Mouse (Mus musculus) left cerebral cortex, postnatal 14 days (tissue): ENCODE results near the gene Gpr132. TPM values are rescaled to one million over a fixed set of nuclear protein-coding genes. Genes with fewer than 3 reads are reported as not detected.

ENCODE experiments used
- DNase-seq, 2 experiments: peaks; one replicate each; pipeline ENCODE4 v3.0.0; 2021 to 2022; ENCODE audit warnings: low spot score in 2 of 2, mixed read lengths in 1 of 2
- intact Hi-C: fragments of 180-260 bp; cut with DNase I; formaldehyde crosslinking; loops from one replicate; pipeline ENCODE4 v1.15.1; 2025
- long read RNA-seq, 2 experiments: library from polyadenylated mRNA; stranded (forward); transcript quantifications; one replicate each; pipeline ENCODE4 v2.0.0; 2021
- total RNA-seq, 2 experiments: library from RNA; stranded (reverse); gene quantifications; 2 replicates each; pipeline ENCODE4 v1.2.3; 2021

Gpr132 gene
- not detected for total RNA-seq
- long read RNA-seq, experiment 1: 0 reads
- long read RNA-seq, experiment 2: 0 reads

DNA sequence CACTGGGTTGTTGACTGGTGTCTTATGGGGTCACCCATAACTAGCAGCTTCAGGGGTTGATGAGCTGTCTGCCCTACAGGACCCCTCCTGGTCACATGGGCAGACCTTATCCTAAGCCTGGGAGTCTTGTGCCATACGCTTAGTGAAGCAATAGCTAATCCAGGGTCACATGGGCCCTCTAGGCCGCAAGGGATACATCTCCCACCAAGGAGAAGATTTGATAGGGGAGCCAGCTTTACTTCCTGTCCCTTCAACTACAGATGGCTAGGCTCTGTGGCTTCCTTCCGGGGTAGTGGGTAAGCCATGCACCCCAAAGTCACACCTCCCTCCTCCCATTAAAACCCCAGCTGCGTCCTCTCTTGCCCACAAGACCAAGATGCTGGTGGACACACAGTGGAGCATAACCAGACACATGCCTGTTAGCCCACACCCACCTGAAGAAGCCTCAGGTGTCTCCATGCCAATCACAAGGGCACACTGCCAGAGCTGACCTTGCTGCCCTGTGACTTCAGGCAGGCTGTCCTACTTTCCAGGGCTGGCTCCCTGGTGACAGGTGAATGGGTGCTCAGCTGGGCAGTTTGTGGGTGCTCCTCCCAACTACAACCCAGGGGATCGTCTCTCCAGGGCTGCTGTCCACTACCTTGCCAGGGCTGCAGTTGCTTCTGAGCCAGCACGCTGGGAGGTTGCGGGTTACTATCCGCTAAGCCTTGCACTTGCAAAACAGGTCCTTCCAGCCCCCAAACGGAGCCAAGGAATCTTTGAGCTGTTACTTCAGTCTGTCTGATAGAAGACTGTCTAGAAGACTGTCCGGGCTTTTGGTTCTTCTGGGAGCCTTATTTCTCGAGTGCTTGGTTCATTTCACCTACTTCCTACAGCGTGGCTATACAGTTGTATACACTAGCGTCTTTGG, at the start of gene Gpr132:
Gpr132 (minus strand) TSS at position 51 of the 910 bp plus-strand sequence.
- intact Hi-C loops: no loop called here
- DNase-seq: no peak

DNA sequence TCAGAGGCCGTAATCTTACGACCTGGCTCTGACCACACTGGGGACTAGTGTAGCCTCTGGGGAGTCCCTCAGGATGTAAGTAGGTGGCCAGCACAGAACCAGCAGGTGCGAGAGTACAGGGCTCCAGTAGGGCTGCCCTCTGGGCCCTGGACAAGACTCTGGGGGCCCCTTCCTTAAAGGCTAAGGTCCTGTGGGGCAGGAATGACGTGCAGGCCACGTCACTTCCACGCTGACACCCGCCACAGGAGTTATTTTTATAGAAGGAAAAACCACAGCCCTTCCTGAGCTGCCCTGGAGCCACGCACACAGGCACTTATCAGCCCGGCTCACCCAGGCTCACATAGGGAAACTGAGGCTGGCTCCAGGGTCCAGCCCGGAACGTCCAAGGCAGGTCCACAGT, 49.5 kb upstream of the Gpr132 start:
- intact Hi-C loops: no loop called here
- DNase-seq: no peak

DNA sequence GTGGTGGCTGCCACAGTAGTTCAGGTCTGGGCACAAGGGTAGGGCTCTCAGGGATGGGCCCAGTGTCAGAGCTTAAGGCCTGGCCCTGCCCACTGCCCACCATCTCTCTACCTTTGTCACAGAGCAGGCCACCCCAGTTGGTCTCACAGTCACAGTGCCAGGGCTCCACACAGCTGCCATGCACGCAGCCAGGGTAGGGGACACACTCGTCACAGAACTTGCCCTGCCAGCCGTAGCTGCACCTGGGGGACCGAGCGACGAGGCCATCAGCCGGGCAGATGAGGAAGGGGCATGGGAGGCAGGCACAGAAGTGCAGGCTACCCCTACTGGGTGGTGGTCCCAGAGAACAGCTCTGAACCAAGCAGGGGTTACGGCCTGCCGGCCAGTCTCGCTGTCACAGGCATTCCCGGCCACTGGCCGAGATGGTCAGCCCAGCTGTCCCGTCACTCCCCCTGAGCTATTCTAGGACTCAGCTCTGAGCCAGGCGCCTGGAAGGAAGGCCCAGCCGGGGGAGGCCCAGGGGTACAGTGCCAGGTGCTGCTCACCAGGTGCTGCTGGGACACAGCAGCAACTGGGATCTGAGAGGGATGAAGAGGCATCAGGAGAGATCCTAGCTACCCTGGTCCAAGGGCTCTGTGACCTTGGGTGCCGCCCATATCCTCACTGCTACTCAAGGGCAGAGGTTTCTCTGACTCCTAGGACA, 48.8 kb upstream of the Gpr132 start:
- intact Hi-C loops: no loop called here
- DNase-seq: no peak

DNA sequence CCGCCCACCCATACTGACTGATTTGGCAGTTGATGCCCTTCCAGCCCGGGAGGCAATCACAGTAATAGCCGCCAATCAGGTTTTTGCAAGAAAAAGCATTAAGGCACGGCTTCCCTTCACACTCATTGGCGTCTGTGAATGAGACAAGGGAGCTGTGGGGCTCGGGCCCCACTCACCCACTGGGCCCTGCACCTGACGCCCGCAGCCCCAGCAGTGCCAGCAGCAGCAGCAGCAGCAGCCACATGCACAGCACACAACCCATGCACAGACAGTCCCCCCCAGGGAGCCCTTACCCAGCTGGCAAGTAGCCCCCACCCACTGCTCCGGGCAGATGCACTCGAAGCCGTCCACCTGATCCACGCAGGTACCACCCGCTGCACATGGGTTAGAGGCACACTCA, 47.6 kb upstream of the Gpr132 start:
- intact Hi-C loops: no loop called here

DNA sequence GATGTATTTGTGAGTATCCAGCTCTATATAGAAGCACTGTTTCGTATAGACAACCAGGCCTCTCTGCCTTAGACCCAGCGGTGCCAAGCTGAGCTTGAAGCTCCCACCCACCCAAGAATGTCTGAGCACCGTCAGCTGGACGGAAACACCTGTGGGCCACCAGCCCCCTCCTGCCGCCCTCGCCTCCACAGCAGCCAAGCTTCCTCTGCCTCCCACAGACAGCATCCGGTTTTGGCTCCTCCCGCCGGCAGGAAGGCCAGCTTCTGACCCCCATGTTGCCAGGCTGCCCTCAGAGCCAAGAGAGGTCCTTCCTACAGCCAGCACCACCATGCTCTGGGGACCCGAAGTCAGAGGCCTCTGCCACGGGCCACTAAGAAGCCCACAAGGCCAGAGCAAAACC, 46.5 kb upstream of the Gpr132 start:
- DNase-seq: no peak
- intact Hi-C loops: no loop called here

More for the DNA sequence above, 47.6 kb upstream of the Gpr132 start:
- no peak for DNase-seq

DNA sequence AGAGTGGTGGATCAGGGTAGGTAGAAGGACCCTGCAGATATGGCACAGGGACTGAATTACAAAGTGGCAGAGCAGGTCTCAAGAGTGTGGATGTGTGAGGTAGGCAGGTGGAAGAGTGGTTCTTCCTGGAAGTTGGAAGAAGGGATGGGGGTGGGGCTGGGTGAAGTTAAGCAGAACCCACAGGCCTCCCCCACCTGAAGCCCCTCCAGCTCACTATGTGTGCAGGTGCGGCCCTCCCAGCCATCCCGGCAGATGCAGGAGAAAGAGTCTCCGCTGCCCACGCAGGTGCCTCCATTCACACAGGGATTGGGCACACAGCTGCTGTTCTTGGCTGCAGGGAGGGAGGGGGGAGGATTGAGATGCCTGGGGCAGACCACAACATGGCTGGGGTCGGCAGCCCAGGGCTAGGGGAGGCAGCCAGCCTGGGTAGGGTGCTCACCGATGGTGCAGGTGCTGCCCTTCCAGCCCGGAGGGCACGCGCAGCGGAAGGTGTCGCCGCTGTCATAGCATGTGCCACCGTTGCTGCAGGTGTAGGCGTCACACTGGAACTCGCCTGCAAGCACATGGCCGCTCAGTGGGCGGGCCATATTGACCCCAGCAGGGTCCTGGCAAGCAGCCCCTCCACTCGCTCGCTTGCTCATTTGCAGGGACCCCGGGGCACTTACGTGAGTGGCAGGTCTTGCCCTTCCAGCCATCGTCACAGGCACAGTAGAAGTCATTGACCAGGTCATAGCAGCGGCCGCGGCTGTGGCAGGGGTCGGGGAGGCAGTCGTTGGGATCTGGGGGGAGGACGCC, 45.1 kb upstream of the Gpr132 start:
- intact Hi-C loops: no loop called here

DNA sequence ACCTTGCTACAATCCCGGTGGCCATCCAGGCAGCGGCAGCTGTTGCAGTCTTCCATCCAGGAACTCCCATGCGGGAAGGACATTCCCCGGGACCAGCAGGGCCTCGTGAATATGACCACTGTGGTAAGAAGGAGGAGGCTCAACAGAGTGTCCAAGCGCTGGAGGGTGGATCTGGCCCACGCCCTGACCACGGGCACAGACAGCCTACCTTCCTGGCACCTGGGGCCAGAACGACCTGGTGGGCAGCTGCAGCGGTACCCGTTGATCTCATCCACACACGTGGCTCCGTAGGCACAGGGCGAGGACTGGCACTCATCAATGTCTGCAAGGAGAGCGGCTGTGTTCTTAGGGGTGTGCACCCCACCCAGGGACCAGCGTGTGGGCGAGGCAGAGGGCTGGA, 43.7 kb upstream of the Gpr132 start:
- no peak for DNase-seq
- intact Hi-C loops: no loop called here

More for the DNA sequence above, 45.1 kb upstream of the Gpr132 start:
- DNase-seq: no peak

DNA sequence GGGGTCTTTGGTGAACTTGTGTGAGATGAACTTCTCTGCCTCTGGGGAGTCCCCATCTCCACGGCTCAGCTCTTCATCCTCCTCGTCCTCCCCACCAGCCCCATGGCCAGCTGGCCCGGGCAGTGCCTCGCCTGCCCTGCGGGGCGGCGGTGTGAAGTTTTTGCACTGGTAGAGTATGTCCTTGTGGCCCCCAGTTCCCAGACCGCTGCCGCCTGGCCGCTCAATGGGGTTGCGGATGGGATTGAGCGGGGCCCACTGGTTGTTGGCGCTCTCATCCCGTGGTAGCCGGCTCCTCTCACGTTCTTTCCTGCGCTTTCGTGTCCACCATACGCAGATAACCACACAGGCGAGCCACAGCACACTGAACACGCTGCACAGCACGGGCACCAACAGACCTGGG, 41.0 kb upstream of the Gpr132 start:
- intact Hi-C loops: no loop called here
- DNase-seq: no peak

DNA sequence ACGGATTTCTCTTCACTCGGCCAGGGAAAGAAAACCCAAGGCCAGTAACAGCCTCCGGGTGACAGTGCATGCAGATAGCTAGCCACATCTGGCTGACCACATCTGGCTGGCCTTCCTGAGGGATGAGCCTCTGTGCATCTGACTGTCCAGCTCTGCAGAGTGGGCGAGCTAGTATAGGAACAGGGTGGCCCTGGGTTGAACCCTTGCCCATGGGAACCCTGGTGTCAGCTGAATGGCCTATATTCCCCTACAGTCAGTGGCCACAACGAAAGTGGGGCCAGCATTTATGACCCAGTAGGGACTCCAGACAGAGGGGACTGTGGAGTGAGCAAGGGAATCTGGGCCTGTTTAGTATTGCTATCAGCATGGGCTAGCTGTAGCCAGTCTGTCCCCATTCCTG, 37.0 kb upstream of the Gpr132 start:
- intact Hi-C loops: no loop called here
- no peak for DNase-seq

DNA sequence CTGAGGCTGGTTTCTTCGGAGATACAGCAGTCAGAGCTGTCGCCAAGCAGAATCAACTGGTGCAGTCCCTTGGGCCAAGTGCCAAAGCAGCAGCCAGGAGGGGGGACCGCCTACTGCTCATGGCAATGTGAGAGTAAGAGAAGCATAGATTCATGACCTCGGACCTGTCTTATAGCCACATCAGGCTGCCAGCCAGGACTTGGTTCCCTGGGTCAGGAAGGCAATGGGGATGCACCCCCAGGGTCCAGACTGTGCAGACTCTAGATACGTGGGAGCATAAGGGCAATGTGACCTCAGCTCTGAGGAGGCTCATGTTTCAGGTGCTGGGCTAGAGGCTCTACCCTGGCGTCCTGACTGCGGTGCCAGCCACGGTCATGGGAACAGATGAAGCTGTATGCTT, 35.9 kb upstream of the Gpr132 start:
- no peak for DNase-seq
- intact Hi-C loops: no loop called here

DNA sequence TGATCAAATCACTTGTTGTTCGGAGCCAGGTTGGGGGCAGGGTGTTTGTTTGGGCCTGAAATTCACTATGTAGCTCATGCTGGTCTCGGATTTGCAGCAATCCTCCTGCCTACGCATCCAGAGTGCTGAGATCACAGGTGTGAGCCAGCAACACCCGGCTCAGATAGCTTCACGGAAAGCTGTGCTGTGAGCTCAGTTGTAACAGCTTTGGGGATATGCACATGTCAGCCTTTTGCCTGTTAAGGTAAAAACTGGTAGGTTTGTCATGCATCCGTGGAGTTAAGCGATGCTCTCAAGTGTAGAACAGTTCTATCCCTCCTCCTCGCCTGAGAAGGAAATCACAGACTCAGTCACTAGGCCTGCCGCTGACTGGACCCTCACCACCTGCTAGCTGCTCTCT, 32.6 kb upstream of the Gpr132 start:
- intact Hi-C loops: no loop called here
- DNase-seq: peak; percentile 61 to 88

DNA sequence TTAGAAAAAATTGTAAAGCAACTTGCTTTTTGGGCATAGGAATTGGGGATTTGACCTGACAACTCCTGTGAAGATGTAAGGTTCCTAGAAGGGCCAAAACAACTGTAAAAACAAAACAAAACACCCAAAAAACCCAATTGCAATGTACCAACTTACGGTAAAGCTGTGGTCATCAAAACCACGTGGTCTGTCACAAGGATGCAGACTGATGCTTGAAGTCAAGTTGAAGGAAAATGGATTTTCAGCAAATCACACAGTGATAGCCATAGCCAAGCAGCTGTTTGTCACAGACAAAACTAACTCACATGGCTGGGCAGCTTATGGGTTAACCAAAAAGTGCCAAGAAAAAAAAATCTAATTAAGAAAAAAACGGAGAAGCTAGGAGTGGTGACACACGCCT, 30.9 kb upstream of the Gpr132 start:
- intact Hi-C loops: no loop called here
- no peak for DNase-seq

DNA sequence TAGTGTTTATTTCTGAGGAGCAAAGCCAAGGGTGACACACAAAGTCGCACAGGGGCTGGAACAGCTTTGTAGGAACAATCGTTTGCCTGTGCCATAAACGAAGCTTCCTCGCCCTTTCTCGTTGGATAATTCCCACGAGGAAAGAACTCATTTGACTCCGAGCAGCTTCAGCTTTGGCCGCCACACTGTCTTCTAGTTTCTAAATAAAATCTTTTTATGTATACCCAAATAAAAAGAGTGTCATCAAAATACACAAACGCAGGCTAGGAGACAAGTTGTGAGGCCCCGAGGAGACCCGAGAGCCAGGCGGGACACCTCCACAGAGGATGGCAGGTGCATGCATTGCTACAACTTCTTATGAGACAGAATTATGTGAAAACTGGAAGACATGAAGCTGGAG, 30.3 kb upstream of the Gpr132 start:
- DNase-seq: no peak
- intact Hi-C loops: no loop called here

DNA sequence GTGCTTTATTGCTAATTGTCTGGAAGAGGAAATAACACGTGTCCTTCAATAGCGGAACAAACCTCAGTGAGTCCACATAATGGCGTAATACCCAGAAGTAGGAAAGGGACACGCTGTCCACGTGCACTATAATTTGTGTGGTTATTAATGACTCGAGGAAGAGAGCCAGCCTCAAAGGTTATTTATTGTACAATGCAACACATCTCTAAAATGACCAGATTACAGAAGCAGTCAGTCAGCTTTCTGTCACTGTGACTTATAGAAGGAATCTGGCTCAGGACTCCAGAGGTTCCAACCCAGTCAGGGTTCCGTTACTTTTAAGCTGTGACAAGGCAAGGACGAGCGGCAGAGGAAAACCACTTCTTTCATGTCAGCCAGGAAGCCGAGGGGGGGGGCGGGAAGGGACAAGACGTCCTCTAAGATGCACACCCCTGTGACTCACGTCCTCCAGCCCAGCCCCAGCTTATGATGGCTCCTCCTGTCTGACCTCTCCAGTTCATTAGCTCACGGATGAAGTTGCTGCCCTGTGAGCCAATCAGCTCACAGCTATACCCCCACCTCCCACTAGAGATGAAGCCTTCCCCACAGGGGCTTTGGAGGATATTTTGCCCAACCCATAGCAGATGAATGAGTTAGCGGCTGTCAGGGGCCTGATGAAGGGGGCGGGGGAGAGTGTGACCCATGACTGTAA, 29.6 kb upstream of the Gpr132 start:
- no peak for DNase-seq
- intact Hi-C loops: no loop called here

DNA sequence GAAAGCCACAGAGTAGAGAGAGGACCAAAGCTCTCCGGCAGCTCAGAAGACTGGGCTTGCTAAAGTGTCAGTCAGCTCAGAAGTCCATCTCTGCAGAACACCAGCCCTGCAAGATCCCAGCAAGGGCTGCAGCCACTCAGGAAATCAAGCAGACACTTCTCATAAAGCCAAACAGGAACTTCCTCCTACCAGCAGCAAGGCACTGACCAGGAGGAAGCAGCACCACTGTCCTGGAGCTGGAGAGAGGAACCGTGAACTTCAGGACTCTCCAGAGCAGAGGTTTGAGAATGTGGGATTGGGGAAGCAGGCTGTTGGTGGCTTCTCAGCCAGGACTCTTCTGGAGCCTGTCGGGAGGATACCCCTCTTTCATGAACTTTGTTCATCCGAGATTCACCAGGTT, 26.9 kb upstream of the Gpr132 start:
- no peak for DNase-seq
- intact Hi-C loops: no loop called here

DNA sequence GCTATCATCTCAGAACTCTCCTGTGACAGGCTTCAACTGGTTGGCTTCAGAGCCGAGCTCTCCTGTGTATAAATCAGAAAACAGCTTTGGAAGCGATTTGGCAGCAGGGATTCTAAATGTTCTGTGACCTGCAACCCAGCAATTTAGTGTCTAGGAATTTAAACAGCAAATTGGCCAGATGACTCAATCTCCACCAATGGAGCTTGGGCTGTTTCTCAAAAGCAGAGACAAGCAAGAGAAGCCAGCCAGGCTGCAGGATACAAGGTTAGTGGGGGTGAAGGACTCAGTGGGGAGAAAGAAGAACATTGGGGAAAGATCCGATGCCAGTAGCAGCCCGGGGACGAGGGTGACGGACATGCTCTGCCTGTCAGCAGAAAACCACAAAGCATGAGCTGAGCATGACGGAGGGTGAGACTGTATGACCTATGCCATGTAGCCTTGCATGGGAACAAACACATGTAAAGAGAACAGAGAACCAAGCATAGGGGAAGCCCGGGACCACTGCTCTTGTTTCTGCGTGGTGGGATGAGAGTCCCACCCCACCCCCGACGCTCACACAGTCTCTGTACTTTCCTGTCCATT, 26.4 kb upstream of the Gpr132 start:
- DNase-seq: no peak
- intact Hi-C loops: no loop called here

DNA sequence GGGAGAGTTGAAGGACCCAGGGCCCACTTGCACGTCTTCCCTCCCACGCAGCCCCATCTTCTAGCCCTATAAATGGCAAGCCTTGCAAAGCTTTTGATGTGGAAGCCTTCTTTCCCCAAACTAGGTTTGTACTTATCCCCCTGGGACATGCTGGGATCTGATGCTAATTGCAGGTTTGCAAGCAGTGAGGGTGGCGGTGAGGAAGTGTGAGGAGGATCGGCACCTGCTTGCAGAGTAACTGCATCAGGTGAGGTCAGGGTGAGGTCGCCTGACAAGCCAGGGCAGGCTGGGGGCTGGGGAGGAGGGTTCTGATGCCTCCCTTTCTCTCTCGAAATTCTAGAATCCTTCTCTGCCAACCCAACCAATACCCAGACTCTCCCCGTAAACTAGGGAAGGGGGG, 17.4 kb upstream of the Gpr132 start:
- DNase-seq: no peak
- intact Hi-C loops: no loop called here

DNA sequence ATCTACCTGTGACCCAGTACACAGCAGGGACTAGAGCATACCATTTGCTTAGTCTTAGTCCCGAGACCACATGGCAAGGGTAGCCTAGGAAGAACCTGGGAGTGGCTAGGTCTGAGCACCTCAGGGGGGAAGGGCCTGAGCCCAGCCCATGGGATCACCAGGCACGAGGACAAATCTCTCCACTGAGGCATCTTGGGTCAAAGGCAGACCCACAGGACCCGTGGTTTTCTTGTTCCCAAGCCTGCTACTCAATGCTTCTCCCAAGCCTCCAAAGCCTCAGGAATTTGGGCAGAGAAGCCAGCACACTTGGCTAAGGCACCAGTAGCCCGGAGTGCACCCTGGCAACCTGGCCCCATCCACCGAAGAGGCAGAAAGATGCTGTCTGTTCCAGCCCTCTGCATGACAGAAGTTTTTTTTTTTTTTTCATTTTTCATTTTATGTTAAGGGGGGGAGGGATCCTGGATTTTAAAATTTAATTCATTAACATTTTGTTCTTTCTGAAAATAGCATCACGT, 13.3 kb upstream of the Gpr132 start:
- no peak for DNase-seq
- intact Hi-C loops: no loop called here

DNA sequence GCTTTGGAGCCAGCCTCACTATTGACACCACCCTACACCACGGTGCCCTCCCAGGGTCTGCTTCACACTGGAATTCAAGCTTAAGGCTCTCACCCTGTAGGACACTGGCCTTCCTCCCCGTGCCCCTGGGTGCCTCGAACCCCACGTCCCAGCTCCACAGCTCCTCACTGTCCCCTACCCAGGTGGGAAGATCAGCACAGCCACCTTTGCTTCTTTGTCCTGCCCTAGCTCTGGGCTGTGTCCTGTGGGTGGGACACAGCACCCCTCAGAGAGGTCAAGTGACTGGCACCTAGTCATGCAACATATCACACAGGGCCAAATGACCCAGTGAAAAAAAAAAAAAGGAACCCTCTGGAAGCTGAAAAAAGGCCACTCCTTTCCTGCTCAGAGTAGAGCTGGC, 12.6 kb upstream of the Gpr132 start:
- intact Hi-C loops: no loop called here
- DNase-seq: no peak
